Mouse (Mus musculus) hindbrain, embryonic 10.5 days (tissue): ENCODE results near the gene Gbgt1. TPM values are rescaled to one million over a fixed set of nuclear protein-coding genes. Genes with fewer than 3 reads are reported as not detected.

Source experiments
- DNase-seq: peaks from one replicate; pipeline ENCODE4 v3.0.0-alpha.2; 2017; ENCODE audit warnings: low spot score
- H3K27ac ChIP-seq: fragments of 300-500 bp; sonication (generic); 2 replicates; pipeline ENCODE4 v1.5.1; 2016; ENCODE audit warnings: mild to moderate bottlenecking, moderate library complexity
- H3K27me3 ChIP-seq: fragments of 300-500 bp; sonication (generic); 2 replicates; pipeline ENCODE4 v1.6.1; 2016; ENCODE audit warnings: mild to moderate bottlenecking; ENCODE audit not compliant: poor library complexity, insufficient read depth, severe bottlenecking
- H3K36me3 ChIP-seq: fragments of 300-500 bp; sonication (generic); 2 replicates; pipeline ENCODE4 v1.6.1; 2016; ENCODE audit warnings: mild to moderate bottlenecking, moderate library complexity
- H3K4me1 ChIP-seq: fragments of 300-500 bp; sonication (generic); replicated peaks from 2 replicates; pipeline ENCODE4 v1.6.1; 2016; ENCODE audit warnings: mild to moderate bottlenecking
- H3K4me3 ChIP-seq: fragments of 300-500 bp; sonication (generic); 2 replicates; pipeline ENCODE4 v1.5.1; 2016; ENCODE audit warnings: mild to moderate bottlenecking, moderate library complexity
- H3K9me3 ChIP-seq: fragments of 300-500 bp; sonication (generic); 2 replicates; pipeline ENCODE4 v1.6.1; 2016; ENCODE audit warnings: mild to moderate bottlenecking, moderate library complexity
- WGBS: fragments of 180-500 bp; shearing (Covaris S2); methylation state at CpG from one replicate; pipeline ENCODE4 v1.1.7; 2016; 5-methylcytosine and 5-hydroxymethylcytosine counted together
- polyA plus RNA-seq: library from polyadenylated mRNA; unstranded; fragments of >200 nt; fragmentation: Nextera tagmentation; extraction: Ambion mirVana; gene quantifications from 2 replicates; pipeline ENCODE4 v1.2.1, GENCODE M21; 2016

Gene Gbgt1
- polyA plus RNA-seq, result 0.14 TPM in 1 of 2 replicates, not detected in the other

DNA sequence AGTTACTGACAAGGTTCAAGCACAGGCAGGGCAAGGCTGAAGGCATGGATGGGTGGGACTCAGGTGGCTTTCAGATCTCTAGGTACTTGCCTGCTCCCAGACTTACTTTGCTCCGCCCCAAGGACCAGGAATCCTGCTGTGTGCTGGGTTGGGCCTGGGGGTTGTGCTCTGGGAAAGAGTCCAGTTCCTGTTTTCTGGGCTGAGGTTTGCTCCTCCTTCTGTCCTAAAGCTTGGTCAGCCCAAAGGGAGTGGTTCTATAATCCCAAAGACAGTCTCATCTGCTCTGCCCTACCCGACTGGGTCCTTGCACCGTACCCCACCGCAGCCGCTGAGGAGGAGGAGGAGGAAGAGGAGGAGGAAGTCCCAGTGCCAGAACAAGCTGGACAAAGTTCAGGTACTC, at the start of gene Gbgt1:
Gbgt1 (plus strand) TSS at position 221 of the 400 bp plus-strand sequence.
- WGBS, result 77% methylated on average over 5 of the region's 5 CpGs
- no peaks in the 10 kb centered on the region for H3K27me3 ChIP-seq

DNA sequence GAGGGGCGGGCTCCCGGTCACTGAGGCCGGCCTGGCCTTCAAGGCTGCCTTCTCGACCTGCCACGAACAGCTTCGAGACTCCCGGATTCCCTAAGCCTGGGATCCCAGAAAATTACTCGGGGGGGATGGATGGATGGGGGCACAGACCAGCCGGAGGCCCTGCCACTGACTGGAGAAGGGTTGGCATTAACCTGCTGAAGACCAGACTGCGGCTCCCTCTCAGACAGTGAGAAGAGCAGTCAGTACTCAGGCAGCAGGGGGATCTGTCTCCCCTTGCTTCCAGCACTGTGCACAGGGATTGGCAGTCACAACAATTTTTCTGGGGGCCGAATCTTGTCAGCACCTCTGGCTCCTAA, 49.4 kb upstream of the Gbgt1 start:
- 10% methylated on average over 11 of the region's 11 CpGs for WGBS
- DNase-seq, result peak; percentile 33

More for the DNA sequence above, at the start of gene Gbgt1:
- Histone ChIP-seq H3K9me3 (no peaks in the 10 kb centered on the region), H3K36me3 (no peaks in the 10 kb centered on the region), H3K4me3 (no peak within 1 kb of the TSS), H3K27ac (no peak within 1 kb of the TSS), H3K4me1 (peaks cover 13% of the 10 kb centered on the region)
- DNase-seq, result no peak

DNA sequence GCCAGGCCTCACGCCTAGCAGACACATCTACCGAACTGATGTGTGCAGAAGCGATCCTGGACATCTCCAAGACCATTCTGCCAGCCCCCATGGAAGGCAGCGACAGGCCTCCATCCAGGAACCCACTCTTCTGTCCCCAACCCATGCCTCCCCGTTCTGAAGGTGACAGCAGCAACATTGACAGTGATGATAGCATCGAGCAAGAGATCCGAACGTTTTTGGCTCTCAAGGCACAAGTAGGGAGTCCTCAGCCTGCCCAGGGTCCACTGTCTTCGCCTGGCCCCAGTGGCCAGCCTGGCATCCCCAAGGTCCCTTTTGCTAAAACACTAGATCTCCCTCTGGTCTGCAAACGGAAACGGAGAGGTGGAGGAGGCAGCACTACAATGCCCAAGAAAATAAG, 45.0 kb upstream of the Gbgt1 start:
- Histone ChIP-seq H3K4me3 (no peak overlapping the region), H3K4me1 (peaks cover 13% of the 10 kb centered on the region), H3K9me3 (no peaks in the 10 kb centered on the region), H3K36me3 (peaks cover 40% of the 10 kb centered on the region), H3K27ac (no peak overlapping the region), H3K27me3 (peaks cover 16% of the 10 kb centered on the region)
- 90% methylated on average over 11 of the region's 11 CpGs for WGBS
- no peak for DNase-seq

More for the DNA sequence above, 49.4 kb upstream of the Gbgt1 start:
- H3K4me3 ChIP-seq, result peak overlapping the region; percentile 86
- peak overlapping the region; percentile 91 for H3K27ac ChIP-seq
- peaks cover 22% of the 10 kb centered on the region for H3K36me3 ChIP-seq
- H3K4me1 ChIP-seq, result peaks cover 23% of the 10 kb centered on the region
- H3K27me3 ChIP-seq, result peaks cover 36% of the 10 kb centered on the region
- H3K9me3 ChIP-seq, result no peaks in the 10 kb centered on the region

DNA sequence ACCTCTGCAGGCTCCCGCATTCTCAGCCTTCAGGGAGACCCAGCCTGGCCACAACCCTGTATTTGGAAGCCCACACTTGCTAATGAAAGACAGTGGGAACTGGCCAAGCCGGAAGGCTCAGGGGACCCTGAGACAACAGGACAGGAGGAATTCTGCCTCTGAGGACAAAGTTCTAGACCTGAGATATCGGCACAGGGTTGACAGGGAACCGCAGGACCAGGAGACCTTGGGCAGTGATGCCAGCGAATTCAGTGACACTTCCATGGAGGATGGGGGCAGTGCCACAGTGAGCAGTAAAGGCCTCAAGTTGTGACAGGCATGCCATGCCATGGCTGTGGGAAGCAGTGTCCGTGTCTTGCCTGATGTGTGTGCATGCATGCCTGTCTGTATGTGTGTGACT, 43.2 kb upstream of the Gbgt1 start:
- no peak overlapping the region for H3K4me3 ChIP-seq
- H3K9me3 ChIP-seq, result no peaks in the 10 kb centered on the region
- DNase-seq, result no peak
- no peaks in the 10 kb centered on the region for H3K4me1 ChIP-seq
- 91% methylated on average over 6 of the region's 6 CpGs for WGBS
- peaks cover 40% of the 10 kb centered on the region for H3K36me3 ChIP-seq
- no peak overlapping the region for H3K27ac ChIP-seq
- H3K27me3 ChIP-seq, result no peaks in the 10 kb centered on the region

GRCm38 (mm10) chr2:28456616-28457015, 40.1 kb upstream of the Gbgt1 start:
- Histone ChIP-seq H3K9me3 (no peaks in the 10 kb centered on the region), H3K36me3 (peaks cover 24% of the 10 kb centered on the region), H3K4me3 (no peak overlapping the region), H3K27ac (no peak overlapping the region), H3K4me1 (no peaks in the 10 kb centered on the region), H3K27me3 (no peaks in the 10 kb centered on the region)
- DNase-seq, result no peak
- 74% methylated on average over 1 of the region's 1 CpGs for WGBS

DNA sequence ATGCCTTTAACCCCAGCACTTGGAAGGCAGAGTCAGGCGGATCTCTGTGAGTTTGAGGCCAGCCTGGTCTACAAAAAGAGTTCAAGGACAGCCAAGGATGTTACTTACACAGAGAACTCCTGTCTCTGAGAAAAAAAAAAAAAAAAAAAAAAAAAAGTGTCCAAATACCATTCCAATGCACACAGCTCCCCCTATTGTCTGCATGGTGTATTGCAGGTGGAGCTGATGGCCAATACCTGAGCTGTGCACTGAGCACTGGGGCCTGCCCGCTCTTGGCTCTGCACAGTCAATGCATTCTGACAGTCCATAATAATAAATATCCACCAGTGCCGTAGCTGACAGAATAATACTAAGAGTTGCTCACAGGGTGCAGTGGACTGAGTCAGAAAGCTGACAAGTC, 32.8 kb upstream of the Gbgt1 start:
- Histone ChIP-seq H3K4me3 (no peak overlapping the region), H3K4me1 (peaks cover 35% of the 10 kb centered on the region), H3K27ac (no peak overlapping the region), H3K27me3 (peaks cover 19% of the 10 kb centered on the region), H3K9me3 (no peaks in the 10 kb centered on the region), H3K36me3 (peaks cover 2% of the 10 kb centered on the region)
- DNase-seq, result peak; percentile 66
- 47% methylated on average over 3 of the region's 3 CpGs for WGBS

DNA sequence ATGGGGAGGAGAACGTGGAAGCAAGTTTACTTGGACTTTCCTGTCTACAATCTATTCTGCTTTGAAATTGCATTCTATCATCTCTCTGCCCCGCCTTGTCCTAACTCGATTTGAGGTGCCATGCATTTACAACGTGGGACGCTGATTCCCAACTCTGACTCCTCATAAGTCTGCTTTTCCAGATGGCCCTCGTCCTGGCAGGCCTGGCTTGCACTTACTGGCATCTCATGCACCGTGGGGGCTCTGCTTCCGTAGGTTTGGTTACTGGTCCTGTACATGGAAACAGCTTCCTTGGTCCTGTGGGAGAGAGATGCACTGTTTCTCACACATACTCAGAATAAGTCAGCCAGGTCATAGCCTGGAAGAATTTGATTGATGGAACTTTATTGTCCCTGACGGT, 31.8 kb upstream of the Gbgt1 start:
- 78% methylated on average over 9 of the region's 9 CpGs for WGBS
- H3K27ac ChIP-seq, result no peak overlapping the region
- H3K4me3 ChIP-seq, result no peak overlapping the region
- no peak for DNase-seq
- H3K9me3 ChIP-seq, result no peaks in the 10 kb centered on the region
- peaks cover 12% of the 10 kb centered on the region for H3K36me3 ChIP-seq
- H3K4me1 ChIP-seq, result peaks cover 37% of the 10 kb centered on the region
- H3K27me3 ChIP-seq, result peaks cover 19% of the 10 kb centered on the region

GRCm38 (mm10) chr2:28465836-28466518, 30.7 kb upstream of the Gbgt1 start, which contains the start of gene 1700007K13Rik:
Gene 1700007K13Rik (minus strand): TSS chr2:28466332.
- no peaks in the 10 kb centered on the region for H3K9me3 ChIP-seq
- H3K4me1 ChIP-seq, result peaks cover 37% of the 10 kb centered on the region
- 6% methylated on average over 25 of the region's 25 CpGs for WGBS
- H3K4me3 ChIP-seq, result peak within 1 kb of the TSS; percentile 50
- peak; percentile 80 for DNase-seq
- H3K36me3 ChIP-seq, result peaks cover 23% of the 10 kb centered on the region
- peak within 1 kb of the TSS; percentile 73 for H3K27ac ChIP-seq
- peaks cover 19% of the 10 kb centered on the region for H3K27me3 ChIP-seq

GRCm38 (mm10) chr2:28467860-28468485, 28.7 kb upstream of the Gbgt1 start, which contains the start of gene Mrps2:
Gene Mrps2 (plus strand): TSS chr2:28468066.
- Histone ChIP-seq H3K4me3 (peak within 1 kb of the TSS; percentile 99), H3K9me3 (peaks cover 8% of the 10 kb centered on the region; the same call in 1 of the 2 replicates), H3K36me3 (peaks cover 43% of the 10 kb centered on the region), H3K27ac (peak within 1 kb of the TSS; percentile 97), H3K27me3 (peaks cover 19% of the 10 kb centered on the region), H3K4me1 (peaks cover 37% of the 10 kb centered on the region)
- DNase-seq, result peak; percentile 91
- WGBS, result under 1% methylated on average over 52 of the region's 52 CpGs

GRCm38 (mm10) chr2:28468486-28469225, 28.0 kb upstream of the Gbgt1 start:
- WGBS, result 56% methylated on average over 18 of the region's 18 CpGs
- peaks cover 19% of the 10 kb centered on the region for H3K27me3 ChIP-seq
- H3K4me1 ChIP-seq, result peaks cover 37% of the 10 kb centered on the region
- H3K27ac ChIP-seq, result peak overlapping the region; percentile 97
- H3K4me3 ChIP-seq, result peak overlapping the region; percentile 99
- peaks cover 47% of the 10 kb centered on the region for H3K36me3 ChIP-seq
- H3K9me3 ChIP-seq, result peaks cover 11% of the 10 kb centered on the region; the same call in 1 of the 2 replicates
- no peak for DNase-seq

DNA sequence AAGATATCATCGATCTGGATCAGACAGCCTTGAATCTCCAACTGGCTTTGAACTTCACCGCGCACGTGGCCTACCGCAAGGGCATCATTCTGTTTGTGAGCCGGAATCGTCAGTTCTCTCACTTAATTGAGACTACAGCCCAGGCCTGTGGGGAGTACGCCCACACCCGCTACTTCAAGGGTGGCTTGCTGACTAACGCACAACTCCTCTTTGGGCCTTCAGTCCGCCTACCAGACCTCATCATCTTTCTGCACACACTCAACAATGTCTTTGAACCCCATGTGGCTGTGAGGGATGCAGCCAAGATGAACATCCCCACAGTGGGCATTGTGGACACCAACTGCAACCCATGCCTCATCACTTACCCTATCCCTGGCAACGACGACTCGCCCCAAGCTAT, 27.2 kb upstream of the Gbgt1 start:
- no peak for DNase-seq
- 97% methylated on average over 14 of the region's 14 CpGs for WGBS
- Histone ChIP-seq H3K36me3 (peaks cover 47% of the 10 kb centered on the region), H3K9me3 (peaks cover 11% of the 10 kb centered on the region; the same call in 1 of the 2 replicates), H3K27me3 (peaks cover 16% of the 10 kb centered on the region), H3K27ac (no peak overlapping the region), H3K4me3 (no peak overlapping the region), H3K4me1 (peaks cover 37% of the 10 kb centered on the region)

- Histone ChIP-seq H3K4me3 (no peak overlapping the region), H3K27ac (no peak overlapping the region), H3K36me3 (peaks cover 47% of the 10 kb centered on the region), H3K9me3 (peaks cover 11% of the 10 kb centered on the region; the same call in 1 of the 2 replicates), H3K27me3 (peaks cover 5% of the 10 kb centered on the region; the same call in 1 of the 2 replicates), H3K4me1 (peaks cover 27% of the 10 kb centered on the region)
- 88% methylated on average over 2 of the region's 2 CpGs for WGBS
- DNase-seq, result no peak
Observed at GRCm38 (mm10) chr2:28470591-28470990, 26.1 kb upstream of the Gbgt1 start.
